Mouse (Mus musculus): ENCODE data around the gene Efr3b. TPM values are rescaled to one million over a fixed set of nuclear protein-coding genes. Genes with fewer than 3 reads are reported as not detected.
"Not testable (repeated sequence)": the region's sequence is repeated elsewhere in the genome, so short reads cannot be mapped to it uniquely, and the experiment has no call there.

The Efr3b gene
- polyA plus RNA-seq, 1 experiment from 2014 or later, result 3.1 TPM

- Histone ChIP-seq H3K4me1 (ENCODE audit: control insufficient read depth, insufficient read depth, low read length) (peaks cover 3% of the 10 kb centered on the region; the same call in 1 of the 2 replicates), H3K9ac (ENCODE audit: low read depth, low read length) (peak overlapping the region; percentile 57; the same call in 1 of the 2 replicates), H3K4me3 (ENCODE audit: low read length) (peak overlapping the region; percentile 49; the same call in 1 of the 2 replicates), H3K36me3 (ENCODE audit: control insufficient read depth, insufficient read depth, low read length) (no peaks in the 10 kb centered on the region), H3K27ac (ENCODE audit: low read depth, low read length) (no peak overlapping the region), H3K27me3 (ENCODE audit: control insufficient read depth, insufficient read depth, low read length) (no peaks in the 10 kb centered on the region), H3K9me3 (ENCODE audit: control insufficient read depth, low read length) (no peaks in the 10 kb centered on the region), H3K4me2 (replicated peaks; ENCODE audit: low read depth, low read length) (peak overlapping the region; percentile 91)
- no peak for ATAC-seq (ENCODE audit: low FRiP score, low TSS enrichment)
- WGBS, result 20% methylated on average over 6 of the region's 6 CpGs
These were observed 56.5 kb downstream of the Efr3b start for GRCm38 (mm10) chr12:3982257-3982656.

DNA sequence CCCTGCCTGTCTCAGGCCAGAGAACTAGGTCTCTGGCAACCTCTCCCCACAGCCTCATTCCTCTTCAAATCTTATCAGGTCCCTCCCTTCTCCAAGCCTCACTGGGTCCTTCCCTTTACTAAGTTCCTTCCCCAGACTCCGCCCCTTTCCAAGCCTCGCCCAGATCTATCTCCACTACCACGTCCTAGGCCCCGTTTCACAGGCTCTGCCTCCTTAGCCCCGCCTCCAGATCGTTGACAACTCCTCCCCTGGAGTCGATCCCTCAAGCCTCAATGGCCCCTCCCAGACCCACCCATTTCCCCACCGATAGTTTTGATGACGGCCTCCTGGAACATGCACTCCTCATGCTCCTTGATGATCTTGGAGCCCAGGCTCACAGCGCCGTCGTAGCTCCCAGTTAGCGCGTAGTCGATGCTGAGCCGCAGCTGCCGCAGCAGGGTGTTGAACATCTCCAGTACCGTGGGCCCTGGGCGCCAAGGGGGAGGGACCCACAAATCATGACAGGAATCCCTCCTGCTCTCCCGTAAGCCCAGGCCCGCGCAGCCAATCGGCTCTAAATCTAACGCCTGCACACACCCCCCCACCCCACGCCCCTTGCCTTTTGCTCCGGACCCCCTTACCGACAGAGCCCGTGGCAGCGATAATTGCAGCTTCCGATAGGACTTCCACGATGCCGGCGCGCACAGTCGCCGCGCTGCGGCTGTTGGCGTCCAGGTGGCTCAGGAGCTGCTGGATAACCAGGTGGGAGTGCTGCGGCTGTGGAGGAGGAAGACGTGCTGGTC lies 57.2 kb downstream of the Efr3b start:
- H3K9me3 ChIP-seq (ENCODE audit: control insufficient read depth, low read length), result no peaks in the 10 kb centered on the region
- 0% methylated on average over 37 of the region's 41 CpGs for WGBS
- H3K4me2 ChIP-seq (replicated peaks; ENCODE audit: low read depth, low read length), result peak overlapping the region; percentile 91
- H3K36me3 ChIP-seq (ENCODE audit: control insufficient read depth, insufficient read depth, low read length), result no peaks in the 10 kb centered on the region
- peak overlapping the region; percentile 57; the same call in 1 of the 2 replicates for H3K9ac ChIP-seq (ENCODE audit: low read depth, low read length)
- H3K4me3 ChIP-seq (ENCODE audit: low read length), result peak overlapping the region; percentile 49
- peak; percentile 96 for ATAC-seq (ENCODE audit: low FRiP score, low TSS enrichment)
- H3K4me1 ChIP-seq (ENCODE audit: control insufficient read depth, insufficient read depth, low read length), result peaks cover 3% of the 10 kb centered on the region; the same call in 1 of the 2 replicates
- peak overlapping the region; percentile 56; the same call in 1 of the 2 replicates for H3K27ac ChIP-seq (ENCODE audit: low read depth, low read length)
- H3K27me3 ChIP-seq (ENCODE audit: control insufficient read depth, insufficient read depth, low read length), result no peaks in the 10 kb centered on the region

GRCm38 (mm10) chr12:3980991-3981349 lies 57.7 kb downstream of the Efr3b start:
- peak overlapping the region; percentile 35; the same call in 1 of the 2 replicates for H3K9ac ChIP-seq (ENCODE audit: low read depth, low read length)
- 63% methylated on average over 1 of the region's 1 CpGs for WGBS
- ATAC-seq (ENCODE audit: low FRiP score, low TSS enrichment), result no peak

GRCm38 (mm10) chr12:3973169-3973568 lies 65.5 kb downstream of the Efr3b start:
- not testable (repeated sequence) for H3K36me3 ChIP-seq (ENCODE audit: control insufficient read depth, insufficient read depth, low read length); H3K4me3 ChIP-seq (ENCODE audit: low read length); H3K4me2 ChIP-seq (replicated peaks; ENCODE audit: low read depth, low read length); H3K9ac ChIP-seq (ENCODE audit: low read depth, low read length); H3K27ac ChIP-seq (ENCODE audit: low read depth, low read length); ATAC-seq (ENCODE audit: low FRiP score, low TSS enrichment); H3K4me1 ChIP-seq (ENCODE audit: control insufficient read depth, insufficient read depth, low read length); H3K9me3 ChIP-seq (ENCODE audit: control insufficient read depth, low read length); H3K27me3 ChIP-seq (ENCODE audit: control insufficient read depth, insufficient read depth, low read length)
- WGBS, result 94% methylated on average over 6 of the region's 6 CpGs

More at GRCm38 (mm10) chr12:3980991-3981349, 57.7 kb downstream of the Efr3b start:
- Histone ChIP-seq H3K27me3 (ENCODE audit: control insufficient read depth, insufficient read depth, low read length) (no peaks in the 10 kb centered on the region), H3K4me1 (ENCODE audit: control insufficient read depth, insufficient read depth, low read length) (peaks cover 3% of the 10 kb centered on the region; the same call in 1 of the 2 replicates), H3K4me2 (replicated peaks; ENCODE audit: low read depth, low read length) (peak overlapping the region; percentile 91; the same call in 1 of the 2 replicates), H3K36me3 (ENCODE audit: control insufficient read depth, insufficient read depth, low read length) (no peaks in the 10 kb centered on the region), H3K27ac (ENCODE audit: low read depth, low read length) (peak overlapping the region; percentile 56; the same call in 1 of the 2 replicates), H3K4me3 (ENCODE audit: low read length) (peak overlapping the region; percentile 49), H3K9me3 (ENCODE audit: control insufficient read depth, low read length) (no peaks in the 10 kb centered on the region)

- Histone ChIP-seq H3K27ac (ENCODE audit: low read depth, low read length) (no peak overlapping the region), H3K4me3 (ENCODE audit: low read length) (no peak overlapping the region), H3K36me3 (ENCODE audit: control insufficient read depth, insufficient read depth, low read length) (0 out of 2 replicates have a peak, but pooled peaks cover 2% of the 10 kb centered on the region), H3K4me1 (ENCODE audit: control insufficient read depth, insufficient read depth, low read length) (no peaks in the 10 kb centered on the region), H3K9ac (ENCODE audit: low read depth, low read length) (no peak overlapping the region), H3K4me2 (replicated peaks; ENCODE audit: low read depth, low read length) (no peak overlapping the region), H3K9me3 (ENCODE audit: control insufficient read depth, low read length) (no peaks in the 10 kb centered on the region), H3K27me3 (ENCODE audit: control insufficient read depth, insufficient read depth, low read length) (no peaks in the 10 kb centered on the region)
- no peak for ATAC-seq (ENCODE audit: low FRiP score, low TSS enrichment)
- 74% methylated on average over 9 of the region's 9 CpGs for WGBS
These were observed 70.3 kb downstream of the Efr3b start for GRCm38 (mm10) chr12:3968380-3968779.

DNA sequence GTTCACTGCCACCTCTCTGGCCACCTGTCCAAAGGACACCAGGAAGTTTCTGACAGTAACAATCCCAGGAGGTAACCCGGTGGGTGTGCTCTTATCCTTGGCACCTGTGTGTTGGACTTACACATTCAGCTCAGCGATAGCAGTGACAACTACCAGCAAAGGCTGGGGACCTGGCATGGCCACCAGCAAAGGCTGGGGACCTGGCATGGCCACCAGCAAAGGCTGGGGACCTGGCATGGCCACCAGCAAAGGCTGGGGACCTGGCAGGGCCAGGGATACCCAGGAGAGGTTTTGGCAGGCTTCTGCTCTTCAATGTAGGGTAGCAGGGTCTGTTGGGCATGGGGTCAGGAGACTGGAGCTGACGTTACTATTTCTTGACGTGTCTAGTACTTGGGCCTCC lies 71.5 kb downstream of the Efr3b start:
- Histone ChIP-seq H3K4me3 (ENCODE audit: low read length) (no peak overlapping the region), H3K36me3 (ENCODE audit: control insufficient read depth, insufficient read depth, low read length) (0 out of 2 replicates have a peak, but pooled peaks cover 2% of the 10 kb centered on the region), H3K9me3 (ENCODE audit: control insufficient read depth, low read length) (no peaks in the 10 kb centered on the region), H3K4me1 (ENCODE audit: control insufficient read depth, insufficient read depth, low read length) (no peaks in the 10 kb centered on the region), H3K27ac (ENCODE audit: low read depth, low read length) (no peak overlapping the region), H3K27me3 (ENCODE audit: control insufficient read depth, insufficient read depth, low read length) (no peaks in the 10 kb centered on the region), H3K9ac (ENCODE audit: low read depth, low read length) (no peak overlapping the region), H3K4me2 (replicated peaks; ENCODE audit: low read depth, low read length) (no peak overlapping the region)
- ATAC-seq (ENCODE audit: low FRiP score, low TSS enrichment), result no peak
- 87% methylated on average over 4 of the region's 4 CpGs for WGBS

- Histone ChIP-seq H3K27me3 (ENCODE audit: control insufficient read depth, insufficient read depth, low read length) (no peaks in the 10 kb centered on the region; the same call in 1 of the 2 replicates), H3K36me3 (ENCODE audit: control insufficient read depth, insufficient read depth, low read length) (0 out of 2 replicates have a peak, but pooled peaks cover 2% of the 10 kb centered on the region), H3K4me3 (ENCODE audit: low read length) (peak overlapping the region; percentile 63), H3K9ac (ENCODE audit: low read depth, low read length) (peak overlapping the region; percentile 79; the same call in 1 of the 2 replicates), H3K4me1 (ENCODE audit: control insufficient read depth, insufficient read depth, low read length) (0 out of 2 replicates have a peak, but pooled peaks cover 3% of the 10 kb centered on the region), H3K27ac (ENCODE audit: low read depth, low read length) (no peak overlapping the region), H3K9me3 (ENCODE audit: control insufficient read depth, low read length) (no peaks in the 10 kb centered on the region), H3K4me2 (replicated peaks; ENCODE audit: low read depth, low read length) (peak overlapping the region; percentile 91)
- 48% methylated on average over 4 of the region's 4 CpGs for WGBS
- no peak for ATAC-seq (ENCODE audit: low FRiP score, low TSS enrichment)
These were observed 78.2 kb downstream of the Efr3b start for GRCm38 (mm10) chr12:3960553-3960952.

GRCm38 (mm10) chr12:3959791-3960543 lies 78.7 kb downstream of the Efr3b start:
- ATAC-seq (ENCODE audit: low FRiP score, low TSS enrichment), result peak; percentile 97
- H3K4me1 ChIP-seq (ENCODE audit: control insufficient read depth, insufficient read depth, low read length), result 0 out of 2 replicates have a peak, but pooled peaks cover 3% of the 10 kb centered on the region
- H3K36me3 ChIP-seq (ENCODE audit: control insufficient read depth, insufficient read depth, low read length), result no peaks in the 10 kb centered on the region
- H3K4me3 ChIP-seq (ENCODE audit: low read length), result peak overlapping the region; percentile 63
- peaks cover 4% of the 10 kb centered on the region; the same call in 1 of the 2 replicates for H3K27me3 ChIP-seq (ENCODE audit: control insufficient read depth, insufficient read depth, low read length)
- no peaks in the 10 kb centered on the region for H3K9me3 ChIP-seq (ENCODE audit: control insufficient read depth, low read length)
- H3K4me2 ChIP-seq (replicated peaks; ENCODE audit: low read depth, low read length), result peak overlapping the region; percentile 91
- H3K27ac ChIP-seq (ENCODE audit: low read depth, low read length), result peak overlapping the region; percentile 84
- peak overlapping the region; percentile 79 for H3K9ac ChIP-seq (ENCODE audit: low read depth, low read length)
- 2% methylated on average over 53 of the region's 53 CpGs for WGBS
